Mouse (Mus musculus) cerebellum, postnatal 4 days (tissue): ENCODE data around the gene Senp3.
"Not testable (repeated sequence)": the region's sequence is repeated elsewhere in the genome, so short reads cannot be mapped to it uniquely, and the experiment has no call there.

Experiments used
- DNase-seq, 2 experiments: peaks; one replicate each; pipeline ENCODE4 v3.0.0; 2022; ENCODE audit warnings: low spot score in 2 of 2, mixed read lengths in 1 of 2

The Senp3 gene

GRCm38 (mm10) chr11:69655264-69656064 lies 26.4 kb downstream of the Senp3 start, which contains the start of gene Sox15:
Sox15 (plus strand) TSS chr11:69655314.
- DNase-seq: peak; percentile 54 to 77

- no peak for DNase-seq
Observed at GRCm38 (mm10) chr11:69654760-69655159, 27.1 kb downstream of the Senp3 start.

DNA sequence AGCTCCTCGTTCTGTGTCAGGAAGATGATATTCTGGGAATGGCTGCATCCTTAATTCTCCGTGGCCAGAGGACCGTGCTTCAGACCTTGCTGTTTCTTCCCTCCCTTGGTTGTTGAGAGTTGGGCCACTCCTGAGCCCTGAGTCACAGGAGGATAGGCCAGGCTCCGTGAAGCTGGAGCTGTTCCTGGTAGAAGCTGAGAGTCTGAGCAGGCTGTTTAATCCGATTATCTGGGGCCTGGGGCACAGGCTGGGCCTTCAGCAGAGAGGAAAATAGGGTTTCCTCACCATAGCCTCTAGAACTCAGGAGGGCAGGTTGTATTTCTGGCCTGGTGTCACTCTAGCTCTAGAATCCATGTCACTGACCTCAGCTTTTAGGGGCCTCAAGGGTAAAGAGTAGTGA lies 28.5 kb downstream of the Senp3 start:
- no peak for DNase-seq

DNA sequence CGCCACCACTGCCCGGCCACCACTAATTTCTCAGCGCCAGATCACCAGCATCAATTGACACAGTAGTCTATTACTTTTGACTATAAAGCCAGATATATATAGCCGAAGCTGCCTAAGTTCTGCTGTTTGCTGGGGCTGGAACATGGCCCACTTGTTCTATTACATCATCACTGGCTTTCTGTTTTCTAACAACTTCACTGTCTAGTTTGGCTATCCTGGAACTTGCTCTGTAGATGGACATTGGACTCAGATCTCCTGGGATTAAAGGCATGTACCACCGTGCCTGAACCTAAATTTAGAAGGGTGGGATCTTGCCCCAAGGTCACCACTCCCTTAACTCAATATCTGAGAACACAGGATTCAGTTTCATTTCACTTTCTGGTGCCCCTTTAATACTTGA lies 36.0 kb downstream of the Senp3 start:
- DNase-seq: no peak

DNA sequence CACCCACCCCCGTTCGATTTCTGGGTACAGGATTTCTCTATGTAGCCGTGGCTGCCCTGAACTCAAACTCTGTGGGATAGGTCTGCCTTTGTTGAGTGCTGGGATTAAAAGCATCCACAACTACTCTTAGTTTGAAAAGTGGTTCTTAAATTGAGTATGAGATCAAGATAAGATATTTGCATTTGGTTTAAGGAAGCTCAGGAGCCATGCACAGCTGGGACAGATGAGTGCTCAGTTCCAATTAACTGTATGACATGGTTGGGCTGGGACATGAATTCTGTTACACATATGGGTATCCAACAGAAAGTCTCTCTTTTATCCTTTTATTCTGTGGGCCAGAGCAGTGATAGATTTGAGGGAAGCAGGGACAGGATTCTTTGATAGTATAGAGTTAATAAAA lies 46.4 kb downstream of the Senp3 start:
- no peak for DNase-seq

- no peak for DNase-seq
Observed at GRCm38 (mm10) chr11:69633128-69633866, 48.6 kb downstream of the Senp3 start.

- peak; percentile 100 for DNase-seq
Observed at GRCm38 (mm10) chr11:69632284-69633089, 49.4 kb downstream of the Senp3 start, which contains the start of gene Fxr2. Fxr2 (plus strand) TSS chr11:69632990.

DNA sequence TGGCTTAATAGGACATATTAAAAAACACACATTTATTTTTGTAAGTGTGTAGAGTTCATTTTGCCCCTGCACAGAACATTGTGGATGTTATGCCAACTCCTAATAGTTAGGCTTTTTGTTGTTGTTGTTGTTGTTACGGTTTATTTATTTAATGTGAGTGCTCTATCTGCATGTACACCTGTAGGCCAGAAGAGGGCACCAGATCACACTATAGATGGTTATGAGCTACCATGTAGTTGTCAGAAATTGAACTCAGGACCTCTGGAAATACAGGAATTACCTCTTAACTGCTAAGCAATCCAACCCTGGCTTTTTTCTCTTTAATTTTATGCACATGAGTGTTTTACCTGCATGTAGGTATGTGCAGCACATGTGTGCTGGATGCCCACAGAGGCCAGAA lies 52.1 kb downstream of the Senp3 start:
- no peak for DNase-seq

GRCm38 (mm10) chr11:69628286-69628685 lies 53.6 kb downstream of the Senp3 start:
- peak; percentile 45 to 80 for DNase-seq

DNA sequence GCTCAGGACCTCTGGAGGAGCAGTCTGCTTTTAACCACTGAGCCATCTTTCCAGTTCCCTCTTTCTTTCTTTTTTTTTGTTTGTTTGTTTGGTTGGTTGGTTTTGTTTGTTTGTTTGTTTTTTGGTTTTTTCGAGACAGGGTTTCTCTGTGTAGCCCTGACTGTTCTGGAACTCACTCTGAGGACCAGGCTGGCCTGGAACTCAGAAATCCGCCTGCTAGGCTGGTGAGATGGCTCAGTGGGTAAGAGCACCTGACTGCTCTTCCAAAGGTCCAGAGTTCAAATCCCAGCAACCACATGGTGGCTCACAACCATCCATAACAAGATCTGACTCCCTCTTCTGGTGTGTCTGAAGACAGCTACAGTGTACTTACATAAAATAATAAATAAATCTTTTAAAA lies 57.5 kb downstream of the Senp3 start:
- not testable (repeated sequence) for DNase-seq
